Mouse (Mus musculus) thymus, adult 18-20 months (tissue): ENCODE results near the gene Camkk2.

Experiments used
- DNase-seq, 2 experiments: peaks; one replicate each; pipeline ENCODE4 v3.0.0; 2022; ENCODE audit warnings: mixed read lengths in 2 of 2

The Camkk2 gene

DNA sequence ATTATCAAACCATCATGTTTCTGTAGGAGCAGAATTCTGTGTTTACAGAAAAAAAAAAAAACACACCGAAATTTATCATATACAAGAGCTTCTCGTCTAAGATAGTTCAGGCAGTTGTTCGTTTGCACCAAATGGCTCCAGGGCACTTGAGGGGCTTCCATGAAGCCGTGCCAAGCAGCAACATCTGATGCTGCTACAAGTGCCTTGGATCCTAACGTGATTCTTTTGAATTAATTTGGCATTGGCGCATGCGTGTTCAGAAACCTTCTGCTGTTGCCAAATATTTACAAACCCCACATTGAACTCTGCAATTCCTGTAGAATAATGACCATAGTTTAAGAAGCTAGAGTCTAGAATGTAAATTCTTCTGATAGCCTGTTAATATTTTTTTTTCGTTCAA lies 83.7 kb downstream of the Camkk2 start:
- DNase-seq, result no peak

DNA sequence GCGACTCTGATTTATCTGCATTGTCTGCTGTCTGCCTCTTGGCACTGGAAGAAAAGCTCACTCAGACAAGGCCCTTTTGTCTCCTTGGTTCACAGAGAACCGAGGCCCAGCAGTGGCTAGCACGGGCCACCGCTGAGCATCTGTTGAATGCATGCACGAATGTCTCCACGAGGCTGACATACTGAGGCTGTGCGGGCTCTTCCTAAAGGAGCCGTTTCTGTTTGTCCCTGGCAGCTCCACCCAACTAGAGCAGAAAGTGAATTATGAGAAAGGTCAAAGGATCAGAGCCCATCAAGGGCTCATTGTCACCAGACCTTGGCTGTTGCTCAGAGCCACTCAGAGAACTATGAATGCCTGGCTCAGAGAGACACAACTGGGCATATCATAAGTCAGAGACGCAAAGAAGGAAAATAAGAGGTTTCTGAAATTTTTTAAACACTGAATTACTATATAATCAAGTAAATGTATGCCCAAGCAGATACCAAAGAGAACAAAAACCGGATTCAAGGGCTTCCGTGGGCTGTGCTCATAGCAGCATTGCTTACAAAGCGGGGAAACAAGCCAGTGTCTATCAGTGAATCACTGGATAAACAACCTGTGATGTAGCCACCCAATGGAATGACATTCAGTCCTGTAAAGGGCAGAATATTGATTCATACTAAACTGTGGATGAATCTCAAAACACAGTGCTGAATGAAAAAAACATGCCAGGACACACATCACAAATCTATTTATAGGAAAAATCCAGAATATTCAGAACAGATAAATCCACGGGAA lies 85.6 kb downstream of the Camkk2 start:
- no peak for DNase-seq

DNA sequence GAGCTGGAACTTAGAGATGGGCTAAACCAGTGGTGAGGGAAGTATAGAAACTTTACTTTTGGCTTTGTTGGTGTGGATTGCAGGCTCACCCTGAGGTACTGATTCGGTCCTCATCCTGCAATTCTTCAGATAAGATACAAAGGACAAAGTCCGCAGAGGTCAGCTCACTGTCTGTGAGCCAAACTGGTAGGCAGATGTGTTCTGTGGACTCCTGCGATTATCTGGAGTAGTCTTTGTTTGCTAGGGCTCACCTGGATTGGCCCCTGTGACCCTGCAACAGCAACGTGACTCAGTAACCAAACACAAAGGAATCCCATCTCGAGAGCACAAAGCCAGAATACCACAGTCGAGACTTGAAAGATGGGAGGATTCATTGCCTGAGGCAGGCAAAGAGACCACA lies 88.7 kb downstream of the Camkk2 start:
- no peak for DNase-seq

DNA sequence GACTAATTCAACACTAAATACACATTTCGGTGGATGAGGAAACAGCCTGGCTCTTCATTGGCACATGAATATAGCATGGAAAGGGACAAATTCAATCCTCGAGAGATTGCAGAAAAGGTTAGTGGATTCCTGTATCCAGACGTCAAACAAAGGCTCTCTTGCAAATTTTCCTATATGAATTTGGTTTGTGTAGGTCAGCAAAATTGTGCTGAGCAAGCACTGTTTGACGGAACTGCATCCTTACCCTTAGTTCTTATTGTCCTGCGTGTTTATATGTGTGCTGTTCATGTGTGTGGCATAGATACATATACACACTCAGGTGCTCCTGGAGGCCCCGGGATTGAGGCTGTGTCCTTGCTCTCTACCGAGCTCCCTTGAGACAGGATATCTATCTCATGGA lies 90.1 kb downstream of the Camkk2 start:
- no peak for DNase-seq

- no peak for DNase-seq
Observed at GRCm38 (mm10) chr5:122687391-122687790, 91.8 kb downstream of the Camkk2 start.

GRCm38 (mm10) chr5:122683926-122684325 lies 95.3 kb downstream of the Camkk2 start:
- no peak for DNase-seq

DNA sequence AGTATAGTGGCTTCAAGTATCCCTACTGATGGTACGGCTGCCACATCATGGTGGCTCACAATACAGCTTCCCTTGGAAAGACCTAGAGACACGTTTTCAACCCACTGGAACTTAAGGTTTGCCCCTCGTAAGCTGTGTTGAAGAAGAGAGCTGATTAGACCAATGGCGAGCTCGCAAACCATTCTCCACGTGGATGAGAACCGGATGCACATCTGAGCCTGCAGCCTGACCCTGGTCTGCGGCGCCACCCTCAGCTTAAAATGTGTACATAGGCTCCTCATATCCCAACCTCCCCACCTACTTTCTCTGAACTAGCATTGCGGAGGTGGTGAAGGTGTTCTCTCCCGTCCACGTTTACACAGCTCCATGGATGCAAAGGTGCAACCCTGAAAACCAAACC lies 97.9 kb downstream of the Camkk2 start:
- no peak for DNase-seq
